ENCODE assay signal across 8 mouse cellular contexts in the genomic region with DNA sequence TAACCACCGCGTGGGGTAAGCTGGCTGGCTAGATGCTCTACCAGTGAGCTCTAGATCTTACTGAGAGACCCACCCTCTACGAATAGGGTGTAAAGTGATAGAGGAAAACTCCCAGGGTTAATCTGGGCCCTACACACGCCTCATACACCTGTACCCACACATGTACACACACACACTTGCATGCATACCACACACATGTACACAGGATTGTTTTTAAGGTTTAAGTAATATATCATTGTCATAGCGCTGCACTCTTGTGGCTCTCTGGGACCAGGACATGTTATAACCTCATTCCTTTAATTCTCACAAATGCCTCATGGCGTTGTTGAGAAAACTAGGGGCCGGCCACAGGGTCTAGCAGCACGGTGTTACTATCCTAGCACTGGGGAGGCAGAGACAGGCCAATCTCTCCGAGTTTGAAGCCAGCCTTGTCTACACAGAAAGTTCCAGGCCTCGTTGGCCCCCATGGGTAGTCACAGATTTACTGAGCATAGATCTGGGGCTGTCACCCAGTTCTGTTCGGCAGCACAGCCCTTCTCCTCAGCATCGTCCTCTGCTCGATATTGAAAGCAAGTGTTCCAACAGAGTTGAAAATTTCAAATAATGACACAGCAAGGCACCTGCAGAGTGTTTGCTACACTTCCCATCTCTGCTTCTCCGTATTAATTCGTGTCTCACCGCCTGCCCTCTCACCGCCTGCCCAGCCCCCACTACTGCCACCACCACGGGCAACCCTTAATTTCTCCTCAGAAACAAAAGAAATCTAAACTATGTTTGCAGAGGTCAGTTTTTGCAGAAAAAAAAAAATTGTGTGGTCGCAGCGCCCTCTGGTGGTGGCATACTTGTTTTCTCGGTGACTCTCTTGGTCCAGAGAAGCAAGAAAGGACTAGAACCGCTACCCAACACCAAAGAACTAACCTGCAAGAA. TPM values are rescaled to one million over a fixed set of nuclear protein-coding genes. Genes with fewer than 3 reads are reported as not detected.
DNase-seq lines count a peak whose midpoint lies in the region; ATAC-seq lines count a peak whose summit lies in the region.

No protein-coding gene starts in this region.

- intact Hi-C loops in gastrocnemius, postnatal 14 days (cut with DNase I; ENCODE audit: low total_unique reads) = loop anchor here (5.0 kb wide), 2 partner anchors 48 to 318 kb away; no protein-coding TSS in a partner anchor

- H3K9ac ChIP-seq in intestine, embryonic 16.5 days (ENCODE audit: low read depth, low read length) = no peak overlapping the region
- no peak overlapping the region for H3K9ac ChIP-seq in limb, embryonic 13.5 days
- no peak overlapping the region for H3K9ac ChIP-seq in stomach, embryonic 16.5 days (ENCODE audit: low read length)

- no peaks in the 10 kb centered on the region for H3K9me3 ChIP-seq in intestine, embryonic 16.5 days (ENCODE audit: control insufficient read depth, low read length)
- H3K9me3 ChIP-seq in limb, embryonic 13.5 days = no peaks in the 10 kb centered on the region
- no peaks in the 10 kb centered on the region for H3K9me3 ChIP-seq in stomach, embryonic 16.5 days (replicated peaks; ENCODE audit: control insufficient read depth, low read length)

- no peaks in the 10 kb centered on the region for H3K36me3 ChIP-seq in intestine, embryonic 16.5 days (ENCODE audit: control insufficient read depth, insufficient read depth, low read length)
- no peaks in the 10 kb centered on the region for H3K36me3 ChIP-seq in limb, embryonic 13.5 days
- no peaks in the 10 kb centered on the region for H3K36me3 ChIP-seq in stomach, embryonic 16.5 days (ENCODE audit: control insufficient read depth, insufficient read depth, low read length)

- DNase-seq in B cell, adult 2 months = peak; percentile 66 to 72
- DNase-seq in WW6 (ENCODE audit: low read depth, low spot score) = peak; percentile 34
- peak; percentile 69 for DNase-seq in embryo, embryonic 10 days (ENCODE audit: low spot score)
- peak; percentile 48 for DNase-seq in gastrocnemius, postnatal 14 days
- peak; percentile 68 for DNase-seq in naive thymus-derived CD4-positive, alpha-beta T cell, adult 2 months (ENCODE audit: low read depth)

- 52% methylated on average over 22 of the region's 22 CpGs for WGBS in intestine, embryonic 16.5 days
- 51% methylated on average over 22 of the region's 22 CpGs for WGBS in limb, embryonic 13.5 days
- WGBS in stomach, embryonic 16.5 days = 53% methylated on average over 22 of the region's 22 CpGs

- peak overlapping the region; percentile 30; the same call in 1 of the 2 replicates for H3K4me2 ChIP-seq in intestine, embryonic 16.5 days (ENCODE audit: low read depth, low read length)
- H3K4me2 ChIP-seq in limb, embryonic 13.5 days (replicated peaks) = peak overlapping the region; percentile 53
- peak overlapping the region; percentile 14; the same call in 1 of the 2 replicates for H3K4me2 ChIP-seq in stomach, embryonic 16.5 days (ENCODE audit: low read depth, low read length)

- H3K4me3 ChIP-seq in intestine, embryonic 16.5 days (ENCODE audit: low read length) = no peak overlapping the region
- H3K4me3 ChIP-seq in limb, embryonic 13.5 days = no peak overlapping the region
- 0 out of 2 replicates have a peak overlapping the region, but pooled peaks have one; percentile 6 for H3K4me3 ChIP-seq in stomach, embryonic 16.5 days (replicated peaks; ENCODE audit: low read length)

- H3K27me3 ChIP-seq in intestine, embryonic 16.5 days (replicated peaks; ENCODE audit: control insufficient read depth, insufficient read depth, low read length) = no peaks in the 10 kb centered on the region
- no peaks in the 10 kb centered on the region for H3K27me3 ChIP-seq in limb, embryonic 13.5 days
- H3K27me3 ChIP-seq in stomach, embryonic 16.5 days (ENCODE audit: control insufficient read depth, insufficient read depth, low read length) = no peaks in the 10 kb centered on the region

- H3K4me1 ChIP-seq in intestine, embryonic 16.5 days (ENCODE audit: control insufficient read depth, insufficient read depth, low read length) = no peaks in the 10 kb centered on the region
- H3K4me1 ChIP-seq in limb, embryonic 13.5 days = 0 out of 2 replicates have a peak, but pooled peaks cover 5% of the 10 kb centered on the region
- H3K4me1 ChIP-seq in stomach, embryonic 16.5 days (ENCODE audit: control insufficient read depth, insufficient read depth, low read length) = no peaks in the 10 kb centered on the region

- no peak overlapping the region for H3K27ac ChIP-seq in intestine, embryonic 16.5 days (ENCODE audit: low read length)
- no peak overlapping the region for H3K27ac ChIP-seq in limb, embryonic 13.5 days
- no peak overlapping the region for H3K27ac ChIP-seq in stomach, embryonic 16.5 days (ENCODE audit: low read length)

- ATAC-seq in intestine, embryonic 16.5 days = peak; percentile 40
- ATAC-seq in limb, embryonic 13.5 days (ENCODE audit: low FRiP score, low read depth) = peak; percentile 29; the same call in 1 of the 2 replicates
- ATAC-seq in stomach, embryonic 16.5 days (ENCODE audit: insufficient read depth, low FRiP score) = 0 out of 2 replicates have a peak, but pooled peaks have one; percentile 10

RNA-seq across cellular contexts. Expression of a gene that starts 17.5 kb away (rescaled TPM):
- total RNA-seq in gastrocnemius, postnatal 14 days (2021) = 10 to 100 TPM; 13.6 to 14.0 TPM
- polyA plus RNA-seq in intestine, embryonic 16.5 days (2015; fragmentation: Nextera tagmentation; extraction: Ambion mirVana) = 47.2 and 51.7 TPM in 2 replicates
- polyA plus RNA-seq in limb, embryonic 13.5 days (2015; fragmentation: Nextera tagmentation; extraction: Ambion mirVana) = 50.8 and 51.3 TPM in 2 replicates
- polyA plus RNA-seq in stomach, embryonic 16.5 days (2015; fragmentation: Nextera tagmentation; extraction: Ambion mirVana) = 50.3 and 52.1 TPM in 2 replicates

RNA-seq across cellular contexts. Expression of a gene that starts 32.7 kb away (rescaled TPM):
- total RNA-seq in gastrocnemius, postnatal 14 days (2021) = 10 to 100 TPM; 12.1 to 15.0 TPM
- polyA plus RNA-seq in intestine, embryonic 16.5 days (2015; fragmentation: Nextera tagmentation; extraction: Ambion mirVana) = 38.5 and 42.0 TPM in 2 replicates
- 48.6 and 51.3 TPM in 2 replicates for polyA plus RNA-seq in limb, embryonic 13.5 days (2015; fragmentation: Nextera tagmentation; extraction: Ambion mirVana)
- polyA plus RNA-seq in stomach, embryonic 16.5 days (2015; fragmentation: Nextera tagmentation; extraction: Ambion mirVana) = 31.7 and 41.2 TPM in 2 replicates
